Mouse (Mus musculus): Measurements from ENCODE around the gene Sult2b1.

- TF ChIP-seq CTCF (conservative IDR thresholded peaks at IDR 0.05 in 1 of 2, IDR thresholded peaks at IDR 0.05 in 1 of 2; ENCODE audit: low read depth in 2 of 2, low read length in 2 of 2) (no peak), IRF4 (IDR thresholded peaks at IDR 0.05; ENCODE audit: low read depth, low read length) (no peak), SMC3 (IDR thresholded peaks at IDR 0.05; ENCODE audit: low read depth, low read length) (no peak), EP300 (IDR thresholded peaks at IDR 0.05; ENCODE audit: low read length) (no peak), ZC3H11A (IDR thresholded peaks at IDR 0.05; ENCODE audit: low read depth, low read length) (no peak), CHD2 (IDR thresholded peaks at IDR 0.05; ENCODE audit: low read length) (no peak)
These were observed 14.0 kb upstream of the Sult2b1 start for GRCm38 (mm10) chr7:45798511-45798836.

Measured in CH12.LX (cell line).